Mouse (Mus musculus): Measurements from ENCODE around the gene Trim52. TPM values are rescaled to one million over a fixed set of nuclear protein-coding genes. Genes with fewer than 3 reads are reported as not detected.

The Trim52 gene
- not detected in 2 replicates for polyA plus RNA-seq (2012; rRNA removed)

GRCm38 (mm10) chr14:106105980-106106379, at the start of gene Trim52:
Trim52 (plus strand) TSS chr14:106106198.

Other genes with a start within 250 kb of the Trim52 start
- gene Spry2, start 209.4 kb upstream of the Trim52 start, polyA plus RNA-seq (2012; rRNA removed): 0.97 and 1.2 TPM in 2 replicates